Mouse (Mus musculus) c-Kit-positive CD71-negative TER-119-negative erythroid progenitor cells, embryonic 14.5 days (primary cell): ENCODE results near the gene Slc25a34.

Experiments used
- DNase-seq: peaks from one replicate; pipeline ENCODE4 v3.0.0-alpha.2; 2013; ENCODE audit warnings: low read depth

Slc25a34 gene

GRCm38 (mm10) chr4:141617863-141618564, 5.6 kb downstream of the Slc25a34 start:
- DNase-seq = no peak

GRCm38 (mm10) chr4:141617299-141617698, 6.3 kb downstream of the Slc25a34 start:
- peak; percentile 56 for DNase-seq

- no peak for DNase-seq
Measured at GRCm38 (mm10) chr4:141616811-141617210, 6.8 kb downstream of the Slc25a34 start.

GRCm38 (mm10) chr4:141614946-141615345, 8.7 kb downstream of the Slc25a34 start:
- DNase-seq = no peak

GRCm38 (mm10) chr4:141609538-141609937, 14.1 kb downstream of the Slc25a34 start:
- DNase-seq = no peak

- no peak for DNase-seq
Measured at GRCm38 (mm10) chr4:141605861-141606260, 17.8 kb downstream of the Slc25a34 start, which contains the start of gene Fblim1. TSS of gene Fblim1 (minus strand) at chr4:141606096.

GRCm38 (mm10) chr4:141605421-141605820, 18.2 kb downstream of the Slc25a34 start:
- no peak for DNase-seq

- DNase-seq = no peak
Measured at GRCm38 (mm10) chr4:141604493-141604892, 19.1 kb downstream of the Slc25a34 start.

- DNase-seq = no peak
Measured at GRCm38 (mm10) chr4:141603921-141604320, 19.7 kb downstream of the Slc25a34 start.

GRCm38 (mm10) chr4:141602523-141603223, 20.9 kb downstream of the Slc25a34 start:
- DNase-seq = no peak

- DNase-seq = no peak
Measured at GRCm38 (mm10) chr4:141601148-141601862, 22.3 kb downstream of the Slc25a34 start.

- DNase-seq = no peak
Measured at GRCm38 (mm10) chr4:141600364-141600763, 23.3 kb downstream of the Slc25a34 start.

- no peak for DNase-seq
Measured at GRCm38 (mm10) chr4:141599251-141600141, 24.1 kb downstream of the Slc25a34 start.

- DNase-seq = no peak
Measured at GRCm38 (mm10) chr4:141598894-141599250, 24.7 kb downstream of the Slc25a34 start.

GRCm38 (mm10) chr4:141598199-141598893, 25.3 kb downstream of the Slc25a34 start:
- DNase-seq = no peak

- DNase-seq = no peak
Measured at GRCm38 (mm10) chr4:141596700-141597328, 26.8 kb downstream of the Slc25a34 start.

- no peak for DNase-seq
Measured at GRCm38 (mm10) chr4:141595605-141596268, 27.9 kb downstream of the Slc25a34 start.

GRCm38 (mm10) chr4:141595138-141595537, 28.5 kb downstream of the Slc25a34 start:
- no peak for DNase-seq

GRCm38 (mm10) chr4:141591547-141591946, 32.1 kb downstream of the Slc25a34 start:
- no peak for DNase-seq

- no peak for DNase-seq
Measured at GRCm38 (mm10) chr4:141583919-141584318, 39.7 kb downstream of the Slc25a34 start.
